Mouse (Mus musculus) urinary bladder, adult 18-20 months (tissue): ENCODE measurements at regions not wholly inside any gene's neighbourhood (a gene's known extent, or its start where the extent isn't known, plus 50 kb on each side); places are given as distances from the start of the nearest gene placed in this dataset.
A peak's percentile ranks its signal among the peaks of the same experiment; 100 is the strongest.

Experiments used
- DNase-seq, 2 experiments: peaks; one replicate each; pipeline ENCODE4 v3.0.0; 2022; ENCODE audit warnings: low spot score in 2 of 2, mixed read lengths in 2 of 2

DNA sequence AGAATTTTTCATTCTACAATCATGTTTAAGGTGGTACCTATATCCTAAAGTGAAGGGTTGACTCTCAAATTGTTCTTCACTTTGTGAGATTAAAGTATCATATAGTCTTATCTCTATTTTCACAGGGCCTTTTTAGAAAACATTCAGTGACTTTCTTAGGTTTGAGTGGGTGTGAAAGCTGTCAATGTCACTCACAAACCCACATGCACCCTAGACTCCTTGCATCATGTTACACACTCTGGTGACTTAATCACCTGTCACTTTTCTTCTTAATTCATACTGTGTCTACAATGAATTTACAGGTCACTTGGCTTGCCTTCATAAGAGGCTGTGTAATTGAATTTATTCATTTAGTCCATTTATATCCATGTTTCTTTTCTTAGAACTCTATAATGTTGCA lies 1026.8 kb upstream of the Alcam start:
- no peak for DNase-seq

DNA sequence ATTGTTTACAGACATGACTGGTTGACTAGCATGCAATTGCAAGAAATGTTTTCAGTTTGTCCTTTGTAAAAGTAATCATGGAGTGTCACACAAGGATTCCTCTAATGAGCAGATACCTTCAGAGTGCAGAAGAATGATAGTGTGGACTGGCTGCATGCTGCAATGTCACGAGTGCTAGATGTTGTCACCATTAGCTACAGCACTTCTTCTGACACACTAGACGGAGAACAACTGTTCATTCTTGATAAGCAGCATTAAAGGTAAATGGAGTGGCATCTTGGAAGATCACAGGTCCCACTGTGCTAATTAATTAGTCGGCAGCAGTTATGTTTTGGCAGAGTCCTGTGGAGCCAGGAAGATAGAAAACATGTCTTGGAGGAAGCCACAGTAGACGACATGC lies 985.6 kb upstream of the Alcam start:
- DNase-seq, result no peak

- DNase-seq, result no peak
These were observed 964.5 kb upstream of the Alcam start for GRCm38 (mm10) chr16:53418416-53418815.

GRCm38 (mm10) chr16:53385176-53385575 lies 931.3 kb upstream of the Alcam start:
- no peak for DNase-seq

DNA sequence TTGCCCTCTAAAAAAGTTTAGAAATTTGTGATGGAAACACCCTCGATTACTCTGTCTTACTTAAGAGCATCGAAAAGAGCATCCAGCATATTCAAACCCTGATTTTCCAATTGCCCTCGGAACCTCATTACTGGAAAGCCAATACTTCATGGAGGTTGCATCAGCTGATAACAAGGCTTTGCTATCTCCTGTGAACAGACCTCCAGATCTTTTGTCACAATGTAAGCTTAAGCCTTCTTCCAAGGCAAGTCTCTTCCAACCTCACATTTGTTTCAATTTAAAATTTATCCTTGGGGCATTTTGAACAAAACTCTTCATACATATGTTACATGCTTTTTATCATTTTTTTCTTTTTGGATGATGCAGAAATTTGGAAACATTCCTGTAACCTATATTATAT lies 888.3 kb upstream of the Alcam start:
- DNase-seq, result no peak

GRCm38 (mm10) chr16:53326353-53326752 lies 872.5 kb upstream of the Alcam start:
- DNase-seq, result no peak

DNA sequence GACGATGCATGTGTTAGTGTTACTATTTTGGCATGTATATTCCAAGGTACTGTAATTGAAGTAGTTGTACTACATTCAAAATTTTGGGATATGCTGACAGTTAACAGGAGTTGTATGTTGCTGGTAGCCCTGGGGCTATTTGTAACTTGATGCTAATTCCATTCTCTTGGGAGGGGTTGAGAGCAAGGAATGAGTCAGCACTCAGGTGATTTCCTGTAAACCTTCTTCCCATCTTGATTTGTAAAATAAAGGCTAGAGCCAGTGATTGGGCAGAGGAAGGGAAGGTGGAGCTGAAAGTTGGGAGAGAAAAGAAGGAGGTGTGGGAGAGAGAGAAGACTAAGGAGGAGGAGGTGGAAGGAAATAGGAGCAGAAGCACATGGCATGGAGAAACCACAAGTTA lies 838.2 kb upstream of the Alcam start:
- DNase-seq, result no peak

- no peak for DNase-seq
These were observed 828.1 kb upstream of the Alcam start for GRCm38 (mm10) chr16:53282014-53282413.

DNA sequence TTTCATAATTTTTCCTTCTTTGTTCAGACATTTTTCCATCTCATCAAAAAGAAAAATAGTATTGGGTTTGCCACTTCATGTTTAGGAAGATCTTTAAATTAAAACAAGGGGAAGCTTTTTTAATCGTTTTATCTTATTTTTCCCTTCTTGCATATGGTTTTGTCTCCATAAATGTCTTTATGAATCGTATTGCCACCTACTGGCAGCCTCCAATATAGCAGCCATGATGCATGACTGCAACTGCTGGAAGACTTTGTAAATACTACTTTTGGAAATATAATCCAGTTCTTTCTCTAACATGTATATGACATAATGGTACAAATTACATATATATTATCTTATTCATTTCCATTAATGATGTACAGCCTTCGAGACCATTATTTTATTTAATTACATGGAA lies 812.2 kb upstream of the Alcam start:
- DNase-seq, result peak; percentile 9 to 41

DNA sequence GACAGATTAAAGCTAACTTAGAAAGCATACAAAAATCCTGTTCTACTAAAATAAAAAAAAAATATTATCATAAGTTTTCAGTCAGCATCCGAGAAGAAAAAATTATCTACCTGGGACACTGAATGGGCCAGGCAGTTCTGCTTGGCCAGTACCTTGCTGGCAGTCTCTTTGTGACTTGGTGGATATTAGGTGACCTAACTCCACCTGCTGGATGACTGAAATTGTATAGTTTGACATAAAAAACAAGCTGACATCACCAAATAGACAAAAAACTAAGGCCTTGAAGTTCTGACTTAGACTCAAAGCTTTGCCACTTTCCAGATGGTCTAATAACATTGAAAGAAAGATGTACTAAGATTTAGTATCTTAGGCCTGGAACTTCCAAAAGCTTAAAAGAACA lies 791.5 kb upstream of the Alcam start:
- DNase-seq, result no peak

- DNase-seq, result peak in 1 of 2 experiments; percentile 16
These were observed 788.3 kb upstream of the Alcam start for GRCm38 (mm10) chr16:53242126-53242537.

DNA sequence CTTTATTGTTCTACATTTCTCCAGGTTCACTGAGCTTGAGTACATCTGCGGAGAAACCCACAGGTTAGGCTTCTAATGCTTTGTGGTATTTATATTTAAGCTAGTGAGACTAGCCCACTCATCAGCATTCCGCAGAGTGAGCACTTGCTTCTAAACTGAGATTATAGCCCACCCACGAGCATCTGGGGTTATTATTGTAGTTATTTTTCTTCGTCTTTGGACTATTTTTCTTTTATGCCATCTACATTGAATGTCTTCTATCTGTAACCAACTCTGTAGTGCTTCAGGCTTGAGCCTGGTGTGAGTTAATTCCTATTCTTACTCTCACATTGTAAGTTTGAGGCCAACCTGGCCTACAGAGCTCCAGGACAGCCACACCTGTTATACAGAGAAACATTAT lies 765.0 kb upstream of the Alcam start:
- DNase-seq, result no peak

- DNase-seq, result no peak
These were observed 747.6 kb upstream of the Alcam start for GRCm38 (mm10) chr16:53201449-53201848.

GRCm38 (mm10) chr16:53186444-53186843 lies 732.6 kb upstream of the Alcam start:
- DNase-seq, result no peak

DNA sequence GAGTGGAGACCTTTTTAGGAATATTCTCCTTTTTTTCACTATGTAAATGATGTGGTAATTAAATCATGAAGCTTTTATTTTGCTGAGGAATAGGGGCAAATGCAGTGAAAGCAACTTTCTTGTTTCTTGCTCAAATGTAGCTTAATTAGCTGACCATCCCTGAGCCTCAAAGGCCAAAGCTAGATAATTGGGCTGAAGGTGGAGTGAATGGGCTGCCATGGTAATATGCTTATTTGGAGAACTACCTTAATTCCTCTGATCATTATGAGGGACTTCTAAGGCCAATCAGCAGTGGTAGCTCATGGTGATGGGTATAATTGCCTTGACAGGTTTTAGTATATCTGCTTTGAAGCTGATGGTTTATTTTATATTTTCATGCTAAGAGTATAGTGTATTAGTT lies 702.5 kb upstream of the Alcam start:
- DNase-seq, result no peak

- no peak for DNase-seq
These were observed 676.8 kb upstream of the Alcam start for GRCm38 (mm10) chr16:53130677-53131076.

DNA sequence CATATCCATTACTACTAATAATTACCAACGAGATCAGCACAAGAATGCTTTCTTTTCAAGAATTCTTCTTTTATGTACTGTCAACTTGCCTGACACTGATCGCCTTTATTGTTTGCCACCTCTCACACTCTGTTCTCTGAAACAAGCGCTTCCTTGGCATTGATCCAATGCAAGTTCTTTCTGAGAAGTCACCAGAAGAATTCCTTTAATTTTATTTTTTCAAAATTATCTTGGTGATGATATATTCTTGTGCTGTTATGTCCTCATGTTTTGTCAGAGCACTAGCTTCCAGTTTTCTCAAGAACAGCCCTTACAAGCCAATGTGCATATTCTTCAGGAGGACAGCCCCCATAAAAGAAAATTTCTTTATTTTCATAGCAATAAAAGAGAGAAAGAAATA lies 654.9 kb upstream of the Alcam start:
- DNase-seq, result no peak

DNA sequence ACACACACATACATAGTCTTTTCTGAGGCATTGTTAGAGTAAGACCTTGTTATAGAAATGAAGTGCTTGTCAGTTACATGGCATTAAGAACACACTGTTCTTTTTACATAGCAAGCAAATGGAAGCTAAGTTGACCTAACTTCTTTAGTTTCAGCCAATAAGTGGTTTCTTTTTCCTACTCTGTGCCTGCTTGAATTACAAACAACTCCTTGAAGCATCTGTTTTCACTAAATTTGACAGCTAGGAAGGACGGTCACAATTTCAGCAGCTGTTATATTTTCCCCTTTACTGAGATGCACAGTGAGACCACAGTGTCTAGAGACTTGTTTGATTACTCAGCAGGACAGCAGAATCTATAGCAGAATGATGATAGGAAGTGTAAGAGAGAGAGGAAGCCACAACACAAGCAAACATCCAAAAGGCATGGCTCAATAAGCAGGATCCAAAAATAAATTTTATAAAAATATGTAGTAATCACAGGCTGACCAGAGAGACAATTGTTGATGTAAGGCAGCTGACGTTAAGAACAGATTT lies 641.6 kb upstream of the Alcam start:
- no peak for DNase-seq

DNA sequence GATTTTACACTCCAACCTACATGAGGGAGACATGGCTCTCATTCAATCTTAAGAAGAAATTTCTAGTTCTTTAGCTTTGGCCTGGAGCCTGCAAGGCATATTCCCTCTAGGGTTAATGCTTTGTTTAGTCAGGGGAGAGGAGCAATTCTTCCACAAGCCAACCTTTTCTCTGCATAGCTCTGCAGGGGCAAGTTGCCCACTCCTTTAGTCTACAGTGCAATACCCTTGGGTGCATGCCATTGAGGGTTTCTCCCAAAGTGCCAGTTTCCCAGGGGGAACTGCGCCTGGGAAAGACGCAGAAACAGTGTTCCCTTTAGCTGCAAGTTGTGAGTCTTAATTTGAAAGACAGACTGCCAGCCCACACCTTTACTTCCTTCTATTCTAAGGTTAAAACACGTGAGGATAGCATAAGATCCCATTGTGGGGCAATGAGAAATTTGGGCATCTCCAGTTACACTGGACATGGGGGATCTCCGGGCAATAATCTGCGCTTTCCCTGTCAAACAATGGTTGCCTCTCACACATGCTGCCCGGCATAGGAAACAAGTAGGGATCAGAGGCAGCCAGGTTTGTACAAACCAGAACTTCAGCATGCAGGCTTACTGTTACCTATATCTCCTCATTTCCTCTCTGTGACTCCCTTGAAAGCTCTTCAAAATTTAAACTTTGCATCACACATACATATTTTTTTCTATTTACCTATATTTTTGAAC lies 620.1 kb upstream of the Alcam start:
- DNase-seq, result no peak

- no peak for DNase-seq
These were observed 618.2 kb upstream of the Alcam start for GRCm38 (mm10) chr16:53071887-53072682.

DNA sequence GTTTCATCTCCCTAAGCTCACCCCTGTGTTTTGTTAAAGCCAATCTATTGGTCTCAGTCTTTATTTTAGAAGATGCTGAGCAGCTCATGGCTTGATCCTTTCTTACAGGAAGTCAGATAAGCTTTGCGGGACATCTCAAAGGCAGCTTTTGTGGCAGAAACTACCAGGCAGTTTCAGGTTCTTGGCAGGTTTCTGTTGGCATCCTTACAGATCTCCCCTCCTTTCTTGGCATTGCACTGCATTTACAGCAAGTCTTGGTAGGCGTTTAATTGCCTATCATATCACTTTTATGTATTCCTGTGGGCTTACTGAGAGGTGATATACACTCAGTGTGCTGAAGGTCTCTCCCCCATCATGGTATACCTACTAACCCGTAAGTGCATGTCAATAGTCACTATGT lies 610.3 kb upstream of the Alcam start:
- DNase-seq, result no peak

- no peak for DNase-seq
These were observed 609.2 kb upstream of the Alcam start for GRCm38 (mm10) chr16:53063061-53063460.

DNA sequence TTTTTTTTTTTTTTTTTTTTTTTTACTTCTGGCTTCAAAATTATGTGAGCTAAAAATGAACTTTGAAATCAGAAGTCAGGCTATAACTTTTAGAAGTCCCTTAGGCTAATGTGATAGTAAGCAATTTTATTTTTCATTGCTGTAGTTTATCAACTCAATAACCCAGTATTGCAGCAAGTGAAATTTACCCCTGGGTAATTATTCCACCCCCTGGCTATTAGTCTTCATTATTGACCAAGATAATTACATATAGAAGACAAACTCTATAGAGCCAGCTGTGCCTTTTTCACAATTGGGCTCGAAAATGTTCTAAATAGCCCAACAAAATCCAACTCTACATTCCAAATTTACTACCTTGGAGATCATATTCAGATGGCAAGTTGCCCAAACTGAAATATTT lies 572.2 kb upstream of the Alcam start:
- DNase-seq, result no peak
